Mouse (Mus musculus): Measurements from ENCODE around the gene Slc39a3. TPM values are rescaled to one million over a fixed set of nuclear protein-coding genes. Genes with fewer than 3 reads are reported as not detected.

Gene Slc39a3
- total and polyA plus RNA-seq, 2 experiments from 2014 or later: 41.9 to 118 TPM

GRCm38 (mm10) chr10:81028219-81028618 is 9.0 kb downstream of the Slc39a3 start:
- Histone ChIP-seq H3K4me3 (ENCODE audit: low read length) (no peak overlapping the region), H3K27me3 (ENCODE audit: insufficient read depth, low read length) (no peaks in the 10 kb centered on the region), H3K4me2 (ENCODE audit: low read depth, low read length) (no peak overlapping the region), H3K27ac (no peak overlapping the region), H3K9ac (replicated peaks; ENCODE audit: low read length) (no peak overlapping the region), H3K4me1 (ENCODE audit: insufficient read depth, low read length) (peaks cover 8% of the 10 kb centered on the region; the same call in 1 of the 2 replicates), H3K36me3 (ENCODE audit: insufficient read depth, low read length) (peaks cover 10% of the 10 kb centered on the region), H3K9me3 (ENCODE audit: low read length) (no peaks in the 10 kb centered on the region)
- ATAC-seq: no peak
- TF ChIP-seq CTCF (IDR thresholded peaks at IDR 0.05; ENCODE audit: low read depth): no peak
- no peak for DNase-seq (ENCODE audit: low spot score)

GRCm38 (mm10) chr10:81027331-81027730 is 9.9 kb downstream of the Slc39a3 start:
- no peak for DNase-seq (ENCODE audit: low spot score)
- no peak overlapping the region for H3K4me2 ChIP-seq (ENCODE audit: low read depth, low read length)
- H3K4me1 ChIP-seq (ENCODE audit: insufficient read depth, low read length): peaks cover 8% of the 10 kb centered on the region; the same call in 1 of the 2 replicates
- H3K9ac ChIP-seq (replicated peaks; ENCODE audit: low read length): no peak overlapping the region
- H3K4me3 ChIP-seq (ENCODE audit: low read length): no peak overlapping the region
- no peak for ATAC-seq
- WGBS: 74% methylated on average over 4 of the region's 4 CpGs
- no peak overlapping the region for H3K27ac ChIP-seq
- no peaks in the 10 kb centered on the region for H3K9me3 ChIP-seq (ENCODE audit: low read length)
- peaks cover 10% of the 10 kb centered on the region; the same call in 1 of the 2 replicates for H3K36me3 ChIP-seq (ENCODE audit: insufficient read depth, low read length)
- no peak for TF ChIP-seq CTCF (IDR thresholded peaks at IDR 0.05; ENCODE audit: low read depth)
- H3K27me3 ChIP-seq (ENCODE audit: insufficient read depth, low read length): no peaks in the 10 kb centered on the region

GRCm38 (mm10) chr10:81026857-81027256 is 10.4 kb downstream of the Slc39a3 start:
- no peak overlapping the region for H3K9ac ChIP-seq (replicated peaks; ENCODE audit: low read length)
- H3K36me3 ChIP-seq (ENCODE audit: insufficient read depth, low read length): peaks cover 10% of the 10 kb centered on the region; the same call in 1 of the 2 replicates
- H3K4me2 ChIP-seq (ENCODE audit: low read depth, low read length): no peak overlapping the region
- ATAC-seq: no peak
- H3K27me3 ChIP-seq (ENCODE audit: insufficient read depth, low read length): no peaks in the 10 kb centered on the region
- DNase-seq (ENCODE audit: low spot score): no peak
- WGBS: 87% methylated on average over 5 of the region's 5 CpGs
- no peak overlapping the region for H3K4me3 ChIP-seq (ENCODE audit: low read length)
- H3K9me3 ChIP-seq (ENCODE audit: low read length): no peaks in the 10 kb centered on the region
- peaks cover 8% of the 10 kb centered on the region; the same call in 1 of the 2 replicates for H3K4me1 ChIP-seq (ENCODE audit: insufficient read depth, low read length)
- no peak for TF ChIP-seq CTCF (IDR thresholded peaks at IDR 0.05; ENCODE audit: low read depth)
- no peak overlapping the region for H3K27ac ChIP-seq

GRCm38 (mm10) chr10:81025639-81026275 is 11.5 kb downstream of the Slc39a3 start, which contains the start of gene Diras1:
Diras1 (minus strand) TSS chr10:81025662.
- H3K36me3 ChIP-seq (ENCODE audit: insufficient read depth, low read length): peaks cover 4% of the 10 kb centered on the region; the same call in 1 of the 2 replicates
- no peaks in the 10 kb centered on the region for H3K27me3 ChIP-seq (ENCODE audit: insufficient read depth, low read length)
- peak; percentile 25; the same call in 1 of the 2 replicates for ATAC-seq
- peak within 1 kb of the TSS; percentile 71 for H3K9ac ChIP-seq (replicated peaks; ENCODE audit: low read length)
- no peak for TF ChIP-seq CTCF (IDR thresholded peaks at IDR 0.05; ENCODE audit: low read depth)
- H3K27ac ChIP-seq: peak within 1 kb of the TSS; percentile 70
- 42% methylated on average over 12 of the region's 12 CpGs for WGBS
- peak within 1 kb of the TSS; percentile 50 for H3K4me3 ChIP-seq (ENCODE audit: low read length)
- peak; percentile 7 for DNase-seq (ENCODE audit: low spot score)
- H3K9me3 ChIP-seq (ENCODE audit: low read length): no peaks in the 10 kb centered on the region
- peak within 1 kb of the TSS; percentile 71 for H3K4me2 ChIP-seq (ENCODE audit: low read depth, low read length)
- peaks cover 8% of the 10 kb centered on the region; the same call in 1 of the 2 replicates for H3K4me1 ChIP-seq (ENCODE audit: insufficient read depth, low read length)

- 3% methylated on average over 41 of the region's 43 CpGs for WGBS
- peak overlapping the region; percentile 71 for H3K9ac ChIP-seq (replicated peaks; ENCODE audit: low read length)
- no peaks in the 10 kb centered on the region for H3K9me3 ChIP-seq (ENCODE audit: low read length)
- H3K4me2 ChIP-seq (ENCODE audit: low read depth, low read length): peak overlapping the region; percentile 71
- no peaks in the 10 kb centered on the region for H3K27me3 ChIP-seq (ENCODE audit: insufficient read depth, low read length)
- no peak for TF ChIP-seq CTCF (IDR thresholded peaks at IDR 0.05; ENCODE audit: low read depth)
- peak overlapping the region; percentile 50 for H3K4me3 ChIP-seq (ENCODE audit: low read length)
- peaks cover 8% of the 10 kb centered on the region; the same call in 1 of the 2 replicates for H3K4me1 ChIP-seq (ENCODE audit: insufficient read depth, low read length)
- ATAC-seq: peak; percentile 36
- H3K36me3 ChIP-seq (ENCODE audit: insufficient read depth, low read length): 0 out of 2 replicates have a peak, but pooled peaks cover 3% of the 10 kb centered on the region
- DNase-seq (ENCODE audit: low spot score): peak; percentile 55
- H3K27ac ChIP-seq: peak overlapping the region; percentile 70
Observed at GRCm38 (mm10) chr10:81025047-81025621, 12.1 kb downstream of the Slc39a3 start.

GRCm38 (mm10) chr10:81024346-81024937 is 12.8 kb downstream of the Slc39a3 start:
- no peaks in the 10 kb centered on the region for H3K36me3 ChIP-seq (ENCODE audit: insufficient read depth, low read length)
- 0 out of 2 replicates have a peak, but pooled peaks have one; percentile 1 for ATAC-seq
- WGBS: 72% methylated on average over 5 of the region's 5 CpGs
- H3K9me3 ChIP-seq (ENCODE audit: low read length): no peaks in the 10 kb centered on the region
- H3K4me3 ChIP-seq (ENCODE audit: low read length): peak overlapping the region; percentile 50
- H3K4me1 ChIP-seq (ENCODE audit: insufficient read depth, low read length): peaks cover 8% of the 10 kb centered on the region; the same call in 1 of the 2 replicates
- H3K4me2 ChIP-seq (ENCODE audit: low read depth, low read length): peak overlapping the region; percentile 71
- H3K27ac ChIP-seq: peak overlapping the region; percentile 70; the same call in 1 of the 2 replicates
- no peak for TF ChIP-seq CTCF (IDR thresholded peaks at IDR 0.05; ENCODE audit: low read depth)
- H3K9ac ChIP-seq (replicated peaks; ENCODE audit: low read length): peak overlapping the region; percentile 71
- no peaks in the 10 kb centered on the region for H3K27me3 ChIP-seq (ENCODE audit: insufficient read depth, low read length)
- no peak for DNase-seq (ENCODE audit: low spot score)
